Mouse (Mus musculus) frontal cortex, adult 2 months (tissue): ENCODE measurements around the gene Aqp8. TPM values are rescaled to one million over a fixed set of nuclear protein-coding genes. Genes with fewer than 3 reads are reported as not detected.
A peak's percentile ranks its signal among the peaks of the same experiment; 100 is the strongest.

ENCODE experiments used
- DNase-seq, 2 experiments: peaks; one replicate each; pipeline ENCODE4 v3.0.0; 2022; ENCODE audit warnings: low spot score in 1 of 2; ENCODE audit errors: extremely low spot score in 1 of 2
- polyA plus RNA-seq: library from polyadenylated mRNA; depleted of rRNA; stranded (reverse); fragments of >200 nt; gene quantifications from 2 replicates; pipeline ENCODE4 v1.2.3, GENCODE M21; 2012; rRNA removed

The Aqp8 gene
- polyA plus RNA-seq, result 0.32 TPM in 1 of 2 replicates, not detected in the other

- DNase-seq, result no peak
These were observed at the start of gene Aqp8 for GRCm38 (mm10) chr7:123462070-123462501. Aqp8 (plus strand) TSS chr7:123462291.

- no peak for DNase-seq
These were observed 45.3 kb upstream of the Aqp8 start for GRCm38 (mm10) chr7:123416803-123417202.

- DNase-seq, result no peak
These were observed 44.4 kb upstream of the Aqp8 start for GRCm38 (mm10) chr7:123417661-123418060.

- DNase-seq, result no peak
These were observed 42.1 kb upstream of the Aqp8 start for GRCm38 (mm10) chr7:123419984-123420383.

GRCm38 (mm10) chr7:123421958-123422357, 40.1 kb upstream of the Aqp8 start:
- no peak for DNase-seq

GRCm38 (mm10) chr7:123424281-123424680, 37.8 kb upstream of the Aqp8 start:
- no peak for DNase-seq

GRCm38 (mm10) chr7:123425134-123425757, 36.8 kb upstream of the Aqp8 start:
- no peak for DNase-seq

- no peak for DNase-seq
These were observed 32.3 kb upstream of the Aqp8 start for GRCm38 (mm10) chr7:123429624-123430410.

- no peak for DNase-seq
These were observed 31.7 kb upstream of the Aqp8 start for GRCm38 (mm10) chr7:123430411-123430705.

GRCm38 (mm10) chr7:123431206-123431605, 30.9 kb upstream of the Aqp8 start:
- DNase-seq, result no peak

- DNase-seq, result no peak
These were observed 20.0 kb upstream of the Aqp8 start for GRCm38 (mm10) chr7:123442079-123442478.

- DNase-seq, result no peak
These were observed 13.3 kb upstream of the Aqp8 start for GRCm38 (mm10) chr7:123448794-123449193.

- no peak for DNase-seq
These were observed 12.4 kb upstream of the Aqp8 start for GRCm38 (mm10) chr7:123449676-123450075.

GRCm38 (mm10) chr7:123450515-123450914, 11.6 kb upstream of the Aqp8 start:
- DNase-seq, result no peak

GRCm38 (mm10) chr7:123452551-123452950, 9.5 kb upstream of the Aqp8 start:
- DNase-seq, result no peak

GRCm38 (mm10) chr7:123453066-123453465, 9.0 kb upstream of the Aqp8 start:
- no peak for DNase-seq

GRCm38 (mm10) chr7:123455088-123455487, 7.0 kb upstream of the Aqp8 start:
- DNase-seq, result no peak

GRCm38 (mm10) chr7:123458309-123458708, 3.8 kb upstream of the Aqp8 start:
- no peak for DNase-seq

- DNase-seq, result no peak
These were observed 2.8 kb upstream of the Aqp8 start for GRCm38 (mm10) chr7:123459247-123459646.

- no peak for DNase-seq
These were observed 775 bp upstream of the Aqp8 start for GRCm38 (mm10) chr7:123461316-123461715.

- no peak for DNase-seq
These were observed 1.5 kb downstream of the Aqp8 start for GRCm38 (mm10) chr7:123463569-123463968.

GRCm38 (mm10) chr7:123465692-123466387, 3.7 kb downstream of the Aqp8 start:
- DNase-seq, result peak in 1 of 2 experiments; percentile 88
